Mouse (Mus musculus) ES-E14 (cell line): ENCODE measurements around the gene Il13ra1. TPM values are rescaled to one million over a fixed set of nuclear protein-coding genes. Genes with fewer than 3 reads are reported as not detected.

Source experiments
- DNase-seq: peaks from one replicate; pipeline ENCODE4 v3.0.0-alpha.2; 2013; ENCODE audit warnings: low read depth, low spot score
- H3K27ac ChIP-seq: 2 replicates; pipeline ENCODE4 v1.5.1; 2012; ENCODE audit warnings: low read depth, mild to moderate bottlenecking, low read length, moderate library complexity, mixed read lengths; ENCODE audit not compliant: poor library complexity, insufficient read depth, severe bottlenecking
- H3K36me3 ChIP-seq: 2 replicates; pipeline ENCODE4 v1.6.1; 2012; ENCODE audit warnings: mild to moderate bottlenecking, low read length, moderate library complexity, mixed read lengths; ENCODE audit not compliant: control insufficient read depth, poor library complexity, insufficient read depth, severe bottlenecking
- H3K4me1 ChIP-seq, 2 experiments: fragments of 150-350 bp in 1 of 2; sonication (generic) in 1 of 2; 2 replicates each; pipeline ENCODE4 v1.6.1; 2012; ENCODE audit warnings: low read length in 2 of 2, mild to moderate bottlenecking in 1 of 2, mixed read lengths in 1 of 2; ENCODE audit not compliant: control insufficient read depth in 2 of 2, insufficient read depth in 2 of 2, poor library complexity in 1 of 2
- H3K4me3 ChIP-seq, 2 experiments: fragments of 150-350 bp in 1 of 2; sonication (generic) in 1 of 2; 2 replicates each; pipeline ENCODE4 v1.5.1; 2012; ENCODE audit warnings: low read length in 2 of 2, low read depth in 1 of 2, mild to moderate bottlenecking in 1 of 2, mixed read lengths in 1 of 2; ENCODE audit not compliant: insufficient read depth in 1 of 2, poor library complexity in 1 of 2, severe bottlenecking in 1 of 2
- H3K9ac ChIP-seq: 2 replicates; pipeline ENCODE4 v1.6.1; 2012; ENCODE audit warnings: low read depth, mild to moderate bottlenecking, low read length, mixed read lengths; ENCODE audit not compliant: poor library complexity, insufficient read depth, severe bottlenecking
- H3K9me3 ChIP-seq: fragments of 150-350 bp; sonication (generic); 2 replicates; pipeline ENCODE4 v1.6.1; 2012; ENCODE audit warnings: low read depth, mild to moderate bottlenecking, low read length; ENCODE audit not compliant: control insufficient read depth, insufficient read depth
- CHD2 ChIP-seq: IDR thresholded peaks from 2 replicates; pipeline ENCODE4 v1.6.1; 2014; ENCODE audit warnings: mild to moderate bottlenecking, low read depth, low read length, inconsistent platforms
- HCFC1 ChIP-seq: IDR thresholded peaks from 2 replicates; pipeline ENCODE4 v1.6.1; 2012; ENCODE audit warnings: low read length, inconsistent platforms, borderline replicate concordance; ENCODE audit not compliant: insufficient read depth
- MAFK ChIP-seq: IDR thresholded peaks from 2 replicates; pipeline ENCODE4 v1.6.1; 2014; ENCODE audit warnings: mild to moderate bottlenecking, low read depth, low read length, inconsistent platforms; ENCODE audit not compliant: insufficient read depth
- ZC3H11A ChIP-seq: IDR thresholded peaks from 2 replicates; pipeline ENCODE4 v1.6.1; 2012; ENCODE audit warnings: low read depth, mild to moderate bottlenecking, inconsistent platforms, low read length, borderline replicate concordance
- ZNF384 ChIP-seq: IDR thresholded peaks from 2 replicates; pipeline ENCODE4 v1.6.1; 2012; ENCODE audit warnings: low read depth, low read length, inconsistent platforms
- in situ Hi-C, 2 experiments: fragments of 600-800 bp; cut with MboI; formaldehyde crosslinking; loops; one replicate each; pipeline ENCODE4 v1.15.1; 2025; ENCODE audit warnings: low sequenced_read_pairs in 2 of 2, inconsistent platforms in 1 of 2; ENCODE audit not compliant: unreplicated experiment in 2 of 2
- total RNA-seq: library from RNA; depleted of rRNA; stranded (reverse); fragments of 300-350 nt; gene quantifications from 2 replicates; pipeline ENCODE4 v1.2.3, GENCODE M21; 2012

Il13ra1 gene
- total RNA-seq, 1 experiment: 5.4 TPM

DNA sequence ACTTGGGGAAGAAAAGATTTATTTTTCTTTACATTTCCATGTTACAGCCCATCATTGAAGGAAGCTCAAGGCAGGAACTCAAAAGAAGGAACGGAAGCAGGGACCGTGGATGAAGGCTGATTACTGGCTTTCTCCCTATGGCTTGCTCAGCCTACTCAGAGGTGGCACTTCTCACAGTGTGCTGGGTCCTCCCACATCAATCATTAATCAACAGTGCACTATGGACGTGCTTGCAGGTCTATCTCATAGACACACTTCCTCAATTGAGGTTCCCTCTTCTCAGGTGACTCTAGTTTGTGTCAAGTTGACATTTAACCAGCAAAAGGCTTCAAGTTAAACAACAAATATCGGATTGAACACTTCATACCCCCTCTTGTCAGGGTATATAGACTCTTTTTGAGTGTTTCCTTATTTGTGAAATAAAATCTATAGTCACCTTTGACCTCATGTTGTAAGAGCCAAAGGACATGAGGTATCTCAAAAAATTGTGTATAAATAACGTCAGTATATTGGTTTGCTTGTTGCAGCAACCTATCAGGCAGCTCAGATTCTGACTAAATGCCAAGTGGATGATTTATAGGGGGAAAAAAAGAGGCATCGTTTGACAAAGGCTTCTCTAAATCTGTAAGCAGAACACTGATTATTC lies 30.2 kb downstream of the Il13ra1 start:
- in situ Hi-C loops: no loop called here
- Histone ChIP-seq H3K9ac (no peak overlapping the region), H3K36me3 (no peaks in the 10 kb centered on the region), H3K27ac (no peak overlapping the region), H3K9me3 (no peaks in the 10 kb centered on the region), H3K4me1 (no peaks in the 10 kb centered on the region), H3K4me3 (no peak overlapping the region)
- TF ChIP-seq ZC3H11A (no peak), MAFK (no peak), CHD2 (no peak), ZNF384 (no peak)
- no peak for DNase-seq

DNA sequence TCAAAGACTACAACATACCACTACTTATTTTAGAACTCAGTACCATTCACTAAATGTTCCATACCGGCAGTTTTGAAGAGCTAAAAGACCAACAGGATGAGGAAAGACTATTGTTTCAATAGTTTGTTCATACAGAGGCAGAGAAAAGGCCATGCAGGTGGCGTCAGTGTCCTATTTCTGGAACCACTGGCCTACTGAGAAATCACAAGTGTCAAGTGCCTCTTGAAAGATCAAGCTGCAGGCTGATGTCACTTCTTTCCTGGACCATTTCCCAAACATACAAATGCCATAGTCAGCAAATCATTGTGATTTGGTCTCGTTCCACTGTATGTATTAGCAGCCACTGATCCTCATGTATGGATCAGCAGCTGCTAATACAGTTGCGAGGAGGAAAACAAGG lies 34.8 kb downstream of the Il13ra1 start:
- no peak for TF ChIP-seq CHD2
- TF ChIP-seq MAFK: no peak
- TF ChIP-seq ZC3H11A: no peak
- TF ChIP-seq HCFC1: no peak
- in situ Hi-C loops: no loop called here
- H3K27ac ChIP-seq: no peak overlapping the region
- no peak overlapping the region for H3K9ac ChIP-seq
- no peak overlapping the region for H3K4me3 ChIP-seq
- no peaks in the 10 kb centered on the region for H3K36me3 ChIP-seq
- DNase-seq: no peak
- H3K9me3 ChIP-seq: no peaks in the 10 kb centered on the region
- H3K4me1 ChIP-seq: no peaks in the 10 kb centered on the region

DNA sequence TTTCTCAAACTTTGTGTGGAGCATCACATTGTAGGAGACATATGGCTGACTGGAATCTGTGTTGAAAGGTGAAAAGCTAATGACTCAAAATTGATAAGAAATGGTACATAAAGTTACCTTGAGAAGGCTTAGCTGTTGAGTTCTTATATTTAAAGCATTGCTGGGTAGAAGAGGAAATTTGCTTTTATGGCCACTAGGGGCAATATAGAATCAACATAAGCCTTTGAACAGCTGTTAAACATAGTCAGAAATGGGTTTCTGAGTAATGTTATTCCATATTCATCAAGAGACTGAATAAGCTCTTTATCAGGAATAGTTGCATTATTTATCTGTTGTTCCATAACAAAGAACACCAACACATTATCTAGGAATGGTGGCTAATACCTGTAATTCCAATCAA lies 38.2 kb downstream of the Il13ra1 start:
- no peak overlapping the region for H3K4me3 ChIP-seq
- in situ Hi-C loops: loop anchor here in 1 of 2 experiments (25.0 kb wide), 1 partner anchor 88 kb away; no protein-coding TSS in a partner anchor
- H3K9ac ChIP-seq: no peak overlapping the region
- no peaks in the 10 kb centered on the region for H3K36me3 ChIP-seq
- H3K9me3 ChIP-seq: no peaks in the 10 kb centered on the region
- TF ChIP-seq ZC3H11A (no peak), ZNF384 (no peak), HCFC1 (no peak), CHD2 (no peak), MAFK (no peak)
- H3K4me1 ChIP-seq: no peaks in the 10 kb centered on the region
- DNase-seq: no peak
- no peak overlapping the region for H3K27ac ChIP-seq

DNA sequence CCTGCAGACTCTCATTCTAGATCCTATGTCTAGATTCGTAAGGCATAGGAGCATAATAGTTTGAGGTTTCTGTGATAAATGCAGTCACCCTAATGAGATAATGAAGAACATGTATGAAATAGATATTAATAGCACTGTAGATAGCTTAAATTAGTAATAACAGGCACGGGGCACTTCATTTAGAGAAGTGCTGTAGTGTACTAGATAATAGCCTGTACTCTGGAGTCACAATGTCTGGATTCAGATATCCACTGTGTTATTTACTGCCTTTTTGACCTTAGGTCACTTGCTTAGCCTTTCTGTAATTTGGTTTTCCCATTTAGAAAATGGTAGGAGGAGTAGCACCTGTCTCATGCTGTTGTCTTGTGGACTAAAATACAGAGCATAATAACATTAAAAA lies 44.8 kb downstream of the Il13ra1 start:
- H3K9ac ChIP-seq: no peak overlapping the region
- no peak overlapping the region for H3K27ac ChIP-seq
- H3K4me1 ChIP-seq: no peaks in the 10 kb centered on the region
- H3K4me3 ChIP-seq: no peak overlapping the region
- in situ Hi-C loops: loop anchor here in 1 of 2 experiments (25.0 kb wide), 1 partner anchor 94 kb away; no protein-coding TSS in a partner anchor
- DNase-seq: no peak
- no peaks in the 10 kb centered on the region for H3K36me3 ChIP-seq
- H3K9me3 ChIP-seq: no peaks in the 10 kb centered on the region
- no peak for TF ChIP-seq HCFC1

DNA sequence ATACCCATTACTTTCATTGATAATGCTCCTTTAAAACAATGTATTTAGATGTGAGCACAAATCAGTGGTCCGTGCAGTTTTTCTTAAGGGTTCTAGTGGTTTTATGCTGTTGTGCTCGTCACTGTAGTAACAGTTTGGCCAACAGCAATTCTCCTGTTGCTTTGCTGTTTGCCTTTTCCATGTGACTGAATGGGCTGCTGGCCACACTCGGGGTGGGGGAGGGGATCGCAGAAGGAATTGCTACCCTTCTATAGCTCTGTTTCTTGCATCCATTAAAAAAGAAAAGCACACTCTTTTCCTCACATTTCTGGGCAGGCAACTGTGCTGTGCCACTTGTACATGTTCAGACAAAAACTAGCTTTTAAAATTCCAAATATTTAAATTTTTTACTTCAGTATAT lies 49.7 kb downstream of the Il13ra1 start:
- H3K9ac ChIP-seq: no peak overlapping the region
- no peak overlapping the region for H3K27ac ChIP-seq
- H3K4me1 ChIP-seq: no peaks in the 10 kb centered on the region
- no peaks in the 10 kb centered on the region for H3K36me3 ChIP-seq
- TF ChIP-seq ZC3H11A (no peak), MAFK (no peak), ZNF384 (no peak), CHD2 (no peak), HCFC1 (no peak)
- DNase-seq: no peak
- H3K4me3 ChIP-seq: no peak overlapping the region
- in situ Hi-C loops: loop anchor here in 1 of 2 experiments (25.0 kb wide), 1 partner anchor 99 kb away; no protein-coding TSS in a partner anchor
- H3K9me3 ChIP-seq: no peaks in the 10 kb centered on the region
